Mouse (Mus musculus) liver, embryonic 13.5 days (tissue): ENCODE measurements around the gene Muc5b. TPM values are rescaled to one million over a fixed set of nuclear protein-coding genes. Genes with fewer than 3 reads are reported as not detected.

Experiments
- ATAC-seq: fragments of 200-750 bp; cut with Nextera tagmentation; 2 replicates; pipeline ENCODE4 v1.8.0; 2017; ENCODE audit warnings: low read depth, mild to moderate bottlenecking, moderate number of reproducible peaks, moderate library complexity
- DNase-seq: peaks from one replicate; pipeline ENCODE4 v3.0.0; 2022
- H3K27ac ChIP-seq: fragments of 300-500 bp; sonication (generic); 2 replicates; pipeline ENCODE4 v1.5.1; 2015; ENCODE audit warnings: moderate library complexity, mild to moderate bottlenecking, inconsistent platforms
- H3K27me3 ChIP-seq: fragments of 300-500 bp; sonication (generic); 2 replicates; pipeline ENCODE4 v1.6.1; 2015; ENCODE audit warnings: mild to moderate bottlenecking, inconsistent platforms
- H3K36me3 ChIP-seq: fragments of 300-500 bp; sonication (generic); 2 replicates; pipeline ENCODE4 v1.6.1; 2015; ENCODE audit warnings: mild to moderate bottlenecking, inconsistent platforms
- H3K4me1 ChIP-seq: fragments of 300-500 bp; sonication (generic); replicated peaks from 2 replicates; pipeline ENCODE4 v1.6.1; 2015; ENCODE audit warnings: inconsistent platforms
- H3K4me2 ChIP-seq: fragments of 300-500 bp; sonication (generic); 2 replicates; pipeline ENCODE4 v1.6.1; 2015; ENCODE audit warnings: inconsistent platforms, mild to moderate bottlenecking, moderate library complexity
- H3K4me3 ChIP-seq: fragments of 300-500 bp; sonication (generic); replicated peaks from 2 replicates; pipeline ENCODE4 v1.5.1; 2015; ENCODE audit warnings: mild to moderate bottlenecking, inconsistent platforms
- H3K9ac ChIP-seq: fragments of 300-500 bp; sonication (generic); 2 replicates; pipeline ENCODE4 v1.6.1; 2015; ENCODE audit warnings: mild to moderate bottlenecking, inconsistent platforms
- H3K9me3 ChIP-seq: fragments of 300-500 bp; sonication (generic); replicated peaks from 2 replicates; pipeline ENCODE4 v1.6.1; 2016; ENCODE audit warnings: inconsistent platforms
- WGBS: fragments of 180-500 bp; shearing (Covaris S2); methylation state at CpG from one replicate; pipeline ENCODE4 v1.1.7; 2015; ENCODE audit not compliant: insufficient replicate concordance; 5-methylcytosine and 5-hydroxymethylcytosine counted together
- polyA plus RNA-seq: library from polyadenylated mRNA; unstranded; fragments of >200 nt; fragmentation: Nextera tagmentation; extraction: Ambion mirVana; gene quantifications from 2 replicates; pipeline ENCODE4 v1.2.1, GENCODE M21; 2015

The Muc5b gene
- polyA plus RNA-seq, 1 experiment from 2014 or later: not detected

DNA sequence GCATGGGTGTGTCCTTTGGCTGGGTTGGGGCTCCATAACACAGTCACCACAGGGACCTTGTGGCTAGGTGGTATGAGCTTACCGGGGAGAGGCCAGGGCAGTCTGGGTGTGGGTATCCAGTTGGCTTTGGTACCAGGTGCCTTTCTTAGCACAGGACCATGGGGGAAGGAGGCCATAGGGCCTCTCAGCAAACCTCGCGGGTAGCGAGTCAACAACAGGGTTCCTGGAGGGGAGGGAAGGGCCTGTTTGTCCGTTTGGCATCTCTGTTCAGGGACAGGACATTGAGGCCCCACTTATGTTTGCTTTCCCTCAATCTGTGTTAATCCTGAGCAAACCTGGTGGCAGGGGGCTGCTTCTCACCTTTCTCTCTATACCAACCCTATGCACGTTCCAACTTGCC is 15.2 kb upstream of the Muc5b start:
- Histone ChIP-seq H3K4me3 (no peak overlapping the region), H3K9me3 (no peaks in the 10 kb centered on the region), H3K36me3 (no peaks in the 10 kb centered on the region), H3K4me2 (no peak overlapping the region), H3K9ac (no peak overlapping the region), H3K27me3 (peaks cover 9% of the 10 kb centered on the region), H3K4me1 (no peaks in the 10 kb centered on the region), H3K27ac (no peak overlapping the region)
- WGBS: 63% methylated on average over 6 of the region's 6 CpGs
- DNase-seq (no peak), ATAC-seq (no peak)

DNA sequence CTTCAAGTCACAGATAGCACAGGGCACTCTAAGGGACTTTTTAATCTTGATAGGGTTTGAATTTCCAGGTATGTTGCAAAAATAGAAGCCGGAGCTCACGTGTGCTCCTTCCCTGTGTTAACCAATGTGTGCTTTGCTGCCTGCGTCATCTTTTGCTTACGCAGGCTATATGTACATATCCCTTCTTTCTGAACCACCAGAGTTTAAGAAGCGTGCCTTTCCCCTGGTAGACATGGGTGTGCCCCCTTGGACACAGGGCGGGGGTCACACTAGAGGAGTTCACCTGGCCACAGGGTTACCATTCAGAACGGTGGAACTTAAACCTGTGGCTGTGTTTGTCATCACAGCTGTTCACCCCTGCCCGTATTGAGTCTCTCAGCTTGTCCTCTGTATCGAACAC is 14.5 kb upstream of the Muc5b start:
- Histone ChIP-seq H3K4me1 (no peaks in the 10 kb centered on the region), H3K27ac (no peak overlapping the region), H3K4me2 (no peak overlapping the region), H3K27me3 (peaks cover 9% of the 10 kb centered on the region), H3K9me3 (no peaks in the 10 kb centered on the region), H3K9ac (no peak overlapping the region), H3K4me3 (no peak overlapping the region), H3K36me3 (no peaks in the 10 kb centered on the region)
- no peak for DNase-seq
- ATAC-seq: no peak
- WGBS: 71% methylated on average over 9 of the region's 9 CpGs

DNA sequence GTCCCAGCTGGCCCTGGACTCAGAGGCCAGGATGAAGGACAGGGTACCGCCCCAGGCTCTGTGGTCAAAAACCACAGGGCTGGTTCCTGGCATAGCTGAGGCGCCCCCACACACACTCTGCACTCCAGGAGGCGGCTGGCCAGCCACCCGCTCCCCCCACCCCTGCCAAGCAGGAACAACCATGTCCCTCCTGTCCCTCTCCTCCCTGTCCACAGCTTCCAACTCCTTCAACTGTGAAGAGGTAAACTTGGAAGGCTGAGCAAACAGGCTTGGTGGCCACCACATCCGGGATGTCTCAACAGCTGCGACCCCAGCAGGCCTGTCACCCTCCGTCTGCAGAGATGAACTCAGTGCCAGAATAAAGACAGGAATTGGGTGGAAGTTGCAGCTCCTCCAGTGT is 2.9 kb upstream of the Muc5b start:
- H3K4me2 ChIP-seq: no peak overlapping the region
- no peak overlapping the region for H3K4me3 ChIP-seq
- DNase-seq (no peak), ATAC-seq (no peak)
- H3K36me3 ChIP-seq: no peaks in the 10 kb centered on the region
- no peaks in the 10 kb centered on the region for H3K9me3 ChIP-seq
- 24% methylated on average over 7 of the region's 7 CpGs for WGBS
- no peak overlapping the region for H3K27ac ChIP-seq
- 0 out of 2 replicates have a peak, but pooled peaks cover 11% of the 10 kb centered on the region for H3K27me3 ChIP-seq
- H3K9ac ChIP-seq: no peak overlapping the region
- H3K4me1 ChIP-seq: 0 out of 2 replicates have a peak, but pooled peaks cover 5% of the 10 kb centered on the region

DNA sequence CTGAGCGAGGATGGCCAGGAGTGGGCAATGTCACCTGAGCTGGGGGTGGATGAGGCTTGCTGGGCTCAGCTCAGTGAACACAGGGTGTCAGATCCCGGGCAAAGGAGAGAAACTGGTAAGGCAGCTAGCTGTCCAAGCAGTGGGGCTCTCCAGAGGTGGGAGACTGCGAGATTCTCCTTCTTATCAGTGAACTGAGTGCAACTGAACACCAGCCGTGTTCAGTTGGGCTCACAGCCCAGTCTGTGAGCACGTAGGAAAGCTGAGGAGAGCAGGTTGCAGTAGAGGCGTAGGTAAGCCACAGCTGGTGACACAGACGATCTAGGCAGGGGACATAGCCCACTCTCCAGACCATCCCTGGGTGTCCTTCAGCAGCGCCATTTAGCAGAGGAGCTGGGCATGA is 2.4 kb upstream of the Muc5b start:
- no peak for DNase-seq
- no peaks in the 10 kb centered on the region for H3K36me3 ChIP-seq
- WGBS: 40% methylated on average over 8 of the region's 8 CpGs
- no peaks in the 10 kb centered on the region for H3K9me3 ChIP-seq
- H3K4me2 ChIP-seq: no peak overlapping the region
- H3K4me1 ChIP-seq: 0 out of 2 replicates have a peak, but pooled peaks cover 5% of the 10 kb centered on the region
- no peak for ATAC-seq
- no peak overlapping the region for H3K27ac ChIP-seq
- 0 out of 2 replicates have a peak, but pooled peaks cover 11% of the 10 kb centered on the region for H3K27me3 ChIP-seq
- H3K9ac ChIP-seq: no peak overlapping the region
- no peak overlapping the region for H3K4me3 ChIP-seq

DNA sequence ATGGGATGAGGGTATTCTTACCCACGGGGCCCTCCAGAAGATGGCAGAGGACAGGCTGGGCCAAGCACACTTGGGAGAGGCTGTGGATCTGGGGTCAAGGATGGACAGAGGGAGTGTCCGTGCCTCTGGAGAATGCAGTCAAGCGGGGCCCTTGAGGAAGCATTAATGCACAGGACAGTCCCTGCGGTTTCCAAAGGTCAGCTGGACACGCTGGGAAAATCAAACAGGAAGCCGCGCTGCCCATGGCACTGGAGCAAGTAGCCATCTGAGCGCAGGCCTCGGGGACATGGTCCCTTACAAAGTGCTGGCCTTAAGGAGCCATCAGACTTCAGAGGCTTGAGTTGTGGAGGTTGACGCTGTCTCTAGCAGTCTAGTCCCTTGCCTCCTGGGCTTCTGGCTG is 1.5 kb downstream of the Muc5b start:
- Histone ChIP-seq H3K9ac (no peak overlapping the region), H3K9me3 (no peaks in the 10 kb centered on the region), H3K36me3 (no peaks in the 10 kb centered on the region), H3K27me3 (peaks cover 5% of the 10 kb centered on the region; the same call in 1 of the 2 replicates), H3K4me1 (0 out of 2 replicates have a peak, but pooled peaks cover 5% of the 10 kb centered on the region), H3K4me2 (no peak overlapping the region), H3K4me3 (no peak overlapping the region), H3K27ac (no peak overlapping the region)
- ATAC-seq: no peak
- WGBS: 66% methylated on average over 10 of the region's 10 CpGs
- DNase-seq: no peak

DNA sequence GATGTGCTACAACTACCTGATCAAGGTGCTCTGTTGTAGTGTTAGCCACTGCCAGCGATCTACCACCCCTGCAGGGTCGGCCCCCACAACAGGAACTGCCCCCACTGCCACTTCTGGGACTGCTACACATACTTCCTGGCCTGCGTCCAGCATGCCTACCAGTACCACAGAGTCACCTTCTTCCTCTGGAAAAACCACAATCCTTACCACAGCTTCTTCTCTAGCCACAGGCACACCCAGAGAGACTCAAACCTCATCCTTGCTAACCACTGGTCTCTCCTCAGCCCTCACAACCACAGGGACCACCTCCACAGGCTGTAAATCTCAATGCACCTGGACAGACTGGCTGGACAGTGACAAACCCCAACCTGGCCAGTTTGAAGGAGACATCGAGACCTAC is 22.2 kb downstream of the Muc5b start:
- Histone ChIP-seq H3K4me2 (no peak overlapping the region), H3K9ac (no peak overlapping the region), H3K4me3 (no peak overlapping the region), H3K4me1 (no peaks in the 10 kb centered on the region), H3K36me3 (no peaks in the 10 kb centered on the region), H3K9me3 (no peaks in the 10 kb centered on the region), H3K27ac (no peak overlapping the region), H3K27me3 (no peaks in the 10 kb centered on the region)
- WGBS: 27% methylated on average over 4 of the region's 4 CpGs
- ATAC-seq: no peak
- no peak for DNase-seq

DNA sequence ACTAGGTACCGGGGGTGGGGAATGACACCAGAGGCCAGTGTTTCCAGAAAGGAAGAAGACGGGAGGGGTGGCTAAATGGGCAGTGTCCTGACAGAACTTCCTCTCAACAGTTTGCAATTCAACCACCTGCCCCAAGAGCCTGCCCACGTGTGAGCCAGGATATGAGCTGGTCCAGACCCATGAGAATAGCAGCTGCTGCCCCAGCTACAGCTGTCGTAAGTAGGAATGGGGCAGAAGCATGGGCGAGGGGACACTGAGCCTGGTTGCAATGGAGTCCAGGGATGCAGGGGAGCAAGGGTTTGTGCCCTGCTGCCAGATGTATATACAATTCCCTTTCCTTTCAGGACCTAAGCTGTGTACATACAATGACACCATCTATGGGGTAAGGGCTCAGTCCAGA is 30.8 kb downstream of the Muc5b start:
- no peaks in the 10 kb centered on the region for H3K9me3 ChIP-seq

DNA sequence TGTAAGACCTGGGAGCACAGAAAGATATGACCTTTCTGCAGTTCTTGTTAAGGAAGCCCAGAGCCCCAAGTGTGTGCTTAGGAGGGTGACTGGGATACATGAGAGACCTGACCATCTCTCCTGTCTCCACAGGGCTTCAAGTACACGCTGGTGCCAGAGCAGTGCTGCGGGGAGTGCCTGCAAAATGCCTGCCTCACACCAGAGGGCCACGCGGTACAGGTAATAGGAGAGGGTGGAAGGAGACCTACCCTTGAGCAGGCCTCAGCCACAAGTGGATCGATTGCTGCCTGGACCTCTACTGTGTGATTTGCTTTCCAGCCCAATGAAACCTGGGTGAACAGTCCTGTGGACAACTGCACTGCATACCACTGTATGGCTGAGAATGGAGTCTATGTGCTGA is 31.7 kb downstream of the Muc5b start:
- H3K9ac ChIP-seq: no peak overlapping the region
- H3K4me1 ChIP-seq: no peaks in the 10 kb centered on the region
- WGBS: 79% methylated on average over 5 of the region's 5 CpGs
- no peak overlapping the region for H3K4me3 ChIP-seq
- no peak for ATAC-seq
- no peaks in the 10 kb centered on the region for H3K27me3 ChIP-seq
- DNase-seq: no peak
- H3K27ac ChIP-seq: no peak overlapping the region
- no peak overlapping the region for H3K4me2 ChIP-seq
- peaks cover 16% of the 10 kb centered on the region for H3K36me3 ChIP-seq
- H3K9me3 ChIP-seq: no peaks in the 10 kb centered on the region

More for the DNA sequence above, 30.8 kb downstream of the Muc5b start:
- Histone ChIP-seq H3K27ac (no peak overlapping the region), H3K4me3 (no peak overlapping the region), H3K27me3 (no peaks in the 10 kb centered on the region), H3K36me3 (peaks cover 13% of the 10 kb centered on the region), H3K4me1 (no peaks in the 10 kb centered on the region), H3K9ac (no peak overlapping the region), H3K4me2 (no peak overlapping the region)
- no peak for ATAC-seq
- no peak for DNase-seq
- 59% methylated on average over 5 of the region's 5 CpGs for WGBS

DNA sequence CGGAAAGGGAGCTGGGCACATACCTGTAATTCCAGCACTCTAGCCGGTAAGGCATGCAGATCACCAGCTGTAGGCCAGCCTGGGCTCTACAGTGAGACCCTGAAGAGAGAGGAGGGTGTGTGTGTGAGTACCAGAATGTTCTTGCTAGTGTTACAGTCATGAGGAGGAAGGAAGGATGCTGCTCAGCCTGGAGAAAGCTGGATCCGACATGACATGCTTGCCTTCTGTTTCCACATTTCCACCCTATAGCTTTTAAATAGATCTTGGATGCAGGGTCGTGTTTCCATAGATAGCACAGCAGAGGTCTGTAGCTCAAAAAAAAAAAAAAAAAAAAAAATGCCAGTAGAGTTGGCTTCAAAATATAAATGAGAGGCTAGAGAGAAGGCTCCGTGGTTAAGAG is 36.0 kb downstream of the Muc5b start:
- Histone ChIP-seq H3K9me3 (no peaks in the 10 kb centered on the region), H3K9ac (no peak overlapping the region), H3K27me3 (no peaks in the 10 kb centered on the region), H3K4me1 (no peaks in the 10 kb centered on the region), H3K4me3 (no peak overlapping the region), H3K36me3 (peaks cover 24% of the 10 kb centered on the region), H3K4me2 (no peak overlapping the region), H3K27ac (no peak overlapping the region)
- ATAC-seq (no peak), DNase-seq (no peak)
- 72% methylated on average over 5 of the region's 5 CpGs for WGBS

DNA sequence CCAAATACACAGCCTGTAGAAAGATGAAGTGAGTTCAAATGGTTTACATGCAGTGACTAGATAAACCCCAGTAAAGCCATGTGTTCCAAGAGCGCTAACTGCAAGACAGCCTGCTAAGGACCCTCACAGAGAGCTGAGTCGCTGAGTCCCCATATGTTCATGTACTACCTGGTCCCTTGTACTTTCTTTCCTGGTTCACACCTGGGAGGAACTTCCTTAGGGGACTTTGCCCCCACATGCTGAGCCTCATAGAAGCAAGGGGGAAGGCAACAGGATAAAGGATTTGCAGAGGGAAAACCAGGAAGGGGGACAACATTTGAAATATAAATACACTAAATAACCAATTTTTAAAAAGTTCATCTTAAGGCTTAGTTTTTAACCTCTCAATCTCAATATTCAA is 39.9 kb downstream of the Muc5b start:
- ATAC-seq: no peak
- no peaks in the 10 kb centered on the region for H3K4me1 ChIP-seq
- no peak overlapping the region for H3K27ac ChIP-seq
- WGBS: 81% methylated on average over 2 of the region's 2 CpGs
- H3K27me3 ChIP-seq: no peaks in the 10 kb centered on the region
- no peak overlapping the region for H3K4me2 ChIP-seq
- peaks cover 57% of the 10 kb centered on the region for H3K36me3 ChIP-seq
- no peak overlapping the region for H3K4me3 ChIP-seq
- DNase-seq: no peak
- H3K9me3 ChIP-seq: no peaks in the 10 kb centered on the region
- no peak overlapping the region for H3K9ac ChIP-seq

DNA sequence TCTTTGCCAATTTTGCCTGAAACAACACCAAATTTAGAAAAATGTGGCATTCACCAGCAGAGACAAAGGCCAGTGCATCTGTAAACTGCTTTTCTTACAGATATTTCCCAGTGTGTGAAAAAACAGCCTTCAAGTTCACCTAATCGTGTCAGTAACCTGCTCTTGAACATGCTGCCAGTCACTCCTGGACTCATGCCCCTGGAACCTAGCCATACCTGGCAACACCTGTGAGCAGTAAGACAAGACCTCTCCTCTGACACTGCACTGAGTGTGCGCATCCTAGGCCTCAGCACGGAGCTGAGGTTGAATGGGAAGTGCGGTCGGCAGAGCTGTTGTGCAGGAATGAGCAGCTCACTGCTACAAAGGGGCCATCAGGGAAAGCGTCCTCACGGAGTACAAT is 53.3 kb downstream of the Muc5b start:
- Histone ChIP-seq H3K9me3 (no peaks in the 10 kb centered on the region), H3K36me3 (peaks cover 73% of the 10 kb centered on the region), H3K4me1 (peaks cover 1% of the 10 kb centered on the region; the same call in 1 of the 2 replicates), H3K4me2 (no peak overlapping the region), H3K27ac (no peak overlapping the region), H3K4me3 (no peak overlapping the region), H3K9ac (no peak overlapping the region), H3K27me3 (no peaks in the 10 kb centered on the region)
- ATAC-seq: no peak
- no peak for DNase-seq
- 90% methylated on average over 7 of the region's 7 CpGs for WGBS

DNA sequence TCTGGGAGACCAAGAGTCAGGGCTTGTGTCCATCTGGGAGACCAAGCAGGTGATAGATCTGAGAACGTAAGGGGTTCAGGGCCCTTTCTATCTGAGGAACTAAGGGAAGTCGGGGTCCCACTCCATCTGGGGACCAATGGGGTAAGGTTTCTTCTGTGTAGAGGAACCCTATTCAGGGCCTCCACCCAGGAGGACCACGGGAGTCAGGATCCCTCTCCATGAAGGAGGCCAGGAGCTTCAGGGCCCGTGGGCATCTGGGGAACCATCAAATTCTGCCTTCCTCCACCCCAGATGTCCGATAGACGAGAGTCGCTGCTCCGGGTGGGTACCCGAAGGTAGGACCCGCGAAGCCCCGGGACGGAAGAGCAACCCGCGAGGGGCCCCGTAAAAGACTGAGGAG is 63.0 kb downstream of the Muc5b start:
- Histone ChIP-seq H3K27me3 (peaks cover 30% of the 10 kb centered on the region), H3K4me3 (peak overlapping the region; percentile 87), H3K9ac (peak overlapping the region; percentile 92), H3K36me3 (peaks cover 3% of the 10 kb centered on the region; the same call in 1 of the 2 replicates), H3K9me3 (no peaks in the 10 kb centered on the region), H3K27ac (peak overlapping the region; percentile 78), H3K4me2 (peak overlapping the region; percentile 94), H3K4me1 (peaks cover 40% of the 10 kb centered on the region)
- ATAC-seq (peak; percentile 63), DNase-seq (peak; percentile 15)
- 0% methylated on average over 16 of the region's 16 CpGs for WGBS
